Mouse (Mus musculus): Measurements from ENCODE around the gene 4930518I15Rik. TPM values are rescaled to one million over a fixed set of nuclear protein-coding genes. Genes with fewer than 3 reads are reported as not detected.
A peak's percentile ranks its signal among the peaks of the same experiment; 100 is the strongest.

4930518I15Rik gene
- total and polyA plus RNA-seq, 3 experiments, result 0.23 to 0.60 TPM; not detected in 1

GRCm38 (mm10) chr2:156839319-156840191, 18.2 kb downstream of the 4930518I15Rik start, which contains the start of gene Tgif2:
Gene Tgif2, plus strand, starts transcription at chr2:156840007.
- DNase-seq (ENCODE audit: low read depth, low spot score), result peak; percentile 91

DNA sequence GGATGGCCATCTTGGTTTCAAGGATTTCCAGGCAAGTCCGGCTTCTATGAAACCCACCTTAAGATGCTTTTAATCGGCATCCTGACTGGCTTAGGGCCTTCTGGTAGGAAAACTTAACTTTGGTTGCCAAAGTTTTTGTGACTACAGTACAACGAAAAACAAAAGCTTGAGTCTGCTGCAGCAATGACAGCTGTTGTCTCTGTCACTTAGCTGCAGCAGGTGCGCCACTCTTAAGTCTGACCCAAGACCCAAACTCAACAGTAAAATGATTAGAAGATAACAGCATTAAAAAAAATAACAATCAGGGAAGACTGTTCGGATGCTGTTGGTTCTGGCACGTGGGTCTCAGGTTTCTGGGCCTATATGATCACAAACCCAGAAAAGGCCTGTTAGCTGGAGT, 18.9 kb downstream of the 4930518I15Rik start:
- no peak overlapping the region for H3K27ac ChIP-seq (ENCODE audit: control insufficient read depth, low read depth, low read length)
- no peak for DNase-seq (ENCODE audit: low read depth, low spot score)
- peaks cover 3 to 10% of the 10 kb centered on the region in 2 experiments; a peak in 3 of 4 replicates for H3K4me1 ChIP-seq (ENCODE audit: control insufficient read depth in 1 of 2, insufficient read depth in 2 of 2, low read length in 2 of 2)
- H3K79me2 ChIP-seq (ENCODE audit: control insufficient read depth, insufficient read depth, low read length, poor library complexity), result peaks cover 32% of the 10 kb centered on the region
- H3K9me3 ChIP-seq (replicated peaks; ENCODE audit: insufficient read depth, low read length), result no peaks in the 10 kb centered on the region
- H3K9ac ChIP-seq (ENCODE audit: control insufficient read depth, low read depth, low read length, poor library complexity, severe bottlenecking), result no peak overlapping the region; the same call in 1 of the 2 replicates
- H3K4me3 ChIP-seq (ENCODE audit: control insufficient read depth in 1 of 2, insufficient read depth in 1 of 2, low read depth in 2 of 2, low read length in 2 of 2), result no peak overlapping the region
- H3K36me3 ChIP-seq (ENCODE audit: control insufficient read depth in 1 of 2, insufficient read depth in 2 of 2, low read length in 2 of 2), result peaks cover 0 to 7% of the 10 kb centered on the region in 2 experiments; a peak in 2 of 4 replicates
- no peaks in the 10 kb centered on the region for H3K27me3 ChIP-seq (ENCODE audit: control insufficient read depth in 1 of 2, insufficient read depth in 2 of 2, low read length in 2 of 2)
- no peak for TF ChIP-seq MYC (IDR thresholded peaks at IDR 0.05; ENCODE audit: low read depth, low read length)
- TF ChIP-seq TAL1 (IDR thresholded peaks at IDR 0.05; ENCODE audit: low read length), result no peak
- TF ChIP-seq USF2 (IDR thresholded peaks at IDR 0.05; ENCODE audit: borderline replicate concordance in 1 of 2, insufficient read depth in 1 of 2, low read depth in 1 of 2, low read length in 2 of 2), result no peak
- no peak for TF ChIP-seq BHLHE40 (IDR thresholded peaks at IDR 0.05; ENCODE audit: borderline replicate concordance, low read depth, low read length)
- TF ChIP-seq ZMIZ1 (IDR thresholded peaks at IDR 0.05; ENCODE audit: low read depth, low read length), result no peak
- no peak for TF ChIP-seq HCFC1 (IDR thresholded peaks at IDR 0.05; ENCODE audit: low read depth, low read length)

More at GRCm38 (mm10) chr2:156839319-156840191, 18.2 kb downstream of the 4930518I15Rik start, which contains the start of gene Tgif2:
- no peak for TF ChIP-seq RCOR1 (IDR thresholded peaks at IDR 0.05; ENCODE audit: low read depth, low read length)
- TF ChIP-seq ZNF384 (IDR thresholded peaks at IDR 0.05; ENCODE audit: low read depth, low read length), result no peak
- TF ChIP-seq MXI1 (IDR thresholded peaks at IDR 0.05; ENCODE audit: low read depth, low read length), result peak; percentile 64
- peak; percentile 86 for TF ChIP-seq SIN3A (IDR thresholded peaks at IDR 0.05; ENCODE audit: low read length)
- TF ChIP-seq MAZ (IDR thresholded peaks at IDR 0.05; ENCODE audit: low read depth, low read length), result peak; percentile 78
- peak; percentile 15; the same call in 1 of the 2 replicates for TF ChIP-seq NELFE (IDR thresholded peaks at IDR 0.05; ENCODE audit: low read depth, low read length)
- no peak for TF ChIP-seq ZC3H11A (IDR thresholded peaks at IDR 0.05; ENCODE audit: low read depth, low read length)
- 0 out of 2 replicates have a peak, but pooled peaks have one; percentile 13 for TF ChIP-seq ELF1 (IDR thresholded peaks at IDR 0.05; ENCODE audit: low read depth, low read length)
- TF ChIP-seq POLR2A (IDR thresholded peaks at IDR 0.05; ENCODE audit: control insufficient read depth in 1 of 2, insufficient read depth in 1 of 2, low read depth in 1 of 2, low read length in 2 of 2, poor library complexity in 1 of 2), result peak; percentile 54 to 69; a peak in 2 of 4 replicates
- no peak for TF ChIP-seq JUND (IDR thresholded peaks at IDR 0.05; ENCODE audit: low read depth, low read length)
- 0 out of 2 replicates have a peak, but pooled peaks have one; percentile 23 for TF ChIP-seq MYC (IDR thresholded peaks at IDR 0.05; ENCODE audit: low read depth, low read length)
- peak; percentile 55 for TF ChIP-seq MAX (IDR thresholded peaks at IDR 0.05; ENCODE audit: low read length)
- no peak for TF ChIP-seq EP300 (IDR thresholded peaks at IDR 0.05; ENCODE audit: low read depth in 1 of 2, low read length in 2 of 2)
- peak; percentile 67 for TF ChIP-seq HCFC1 (IDR thresholded peaks at IDR 0.05; ENCODE audit: low read depth, low read length)
- TF ChIP-seq ZKSCAN1 (IDR thresholded peaks at IDR 0.05; ENCODE audit: low read depth, low read length), result peak; percentile 98
- Histone ChIP-seq H3K4me3 (ENCODE audit: control insufficient read depth in 1 of 2, insufficient read depth in 1 of 2, low read depth in 2 of 2, low read length in 2 of 2) (peak within 1 kb of the TSS; percentile 63 to 65), H3K27ac (ENCODE audit: control insufficient read depth, low read depth, low read length) (peak within 1 kb of the TSS; percentile 77), H3K36me3 (ENCODE audit: control insufficient read depth in 1 of 2, insufficient read depth in 2 of 2, low read length in 2 of 2) (peaks cover 0 to 7% of the 10 kb centered on the region in 2 experiments; a peak in 2 of 4 replicates), H3K9ac (ENCODE audit: control insufficient read depth, low read depth, low read length, poor library complexity, severe bottlenecking) (peak within 1 kb of the TSS; percentile 97), H3K27me3 (ENCODE audit: control insufficient read depth in 1 of 2, insufficient read depth in 2 of 2, low read length in 2 of 2) (no peaks in the 10 kb centered on the region), H3K79me2 (ENCODE audit: control insufficient read depth, insufficient read depth, low read length, poor library complexity) (peaks cover 37% of the 10 kb centered on the region), H3K9me3 (replicated peaks; ENCODE audit: insufficient read depth, low read length) (no peaks in the 10 kb centered on the region), H3K4me1 (ENCODE audit: control insufficient read depth in 1 of 2, insufficient read depth in 2 of 2, low read length in 2 of 2) (peaks cover 3 to 10% of the 10 kb centered on the region in 2 experiments; a peak in 3 of 4 replicates)

All from MEL (cell line).